Mouse (Mus musculus) WW6 (cell line): ENCODE measurements at regions not wholly inside any gene's neighbourhood (a gene's known extent, or its start where the extent isn't known, plus 50 kb on each side); places are given as distances from the start of the nearest gene placed in this dataset.

Source experiments
- DNase-seq: peaks from one replicate; pipeline ENCODE4 v3.0.0-alpha.2; 2013; ENCODE audit warnings: low read depth, low spot score

DNA sequence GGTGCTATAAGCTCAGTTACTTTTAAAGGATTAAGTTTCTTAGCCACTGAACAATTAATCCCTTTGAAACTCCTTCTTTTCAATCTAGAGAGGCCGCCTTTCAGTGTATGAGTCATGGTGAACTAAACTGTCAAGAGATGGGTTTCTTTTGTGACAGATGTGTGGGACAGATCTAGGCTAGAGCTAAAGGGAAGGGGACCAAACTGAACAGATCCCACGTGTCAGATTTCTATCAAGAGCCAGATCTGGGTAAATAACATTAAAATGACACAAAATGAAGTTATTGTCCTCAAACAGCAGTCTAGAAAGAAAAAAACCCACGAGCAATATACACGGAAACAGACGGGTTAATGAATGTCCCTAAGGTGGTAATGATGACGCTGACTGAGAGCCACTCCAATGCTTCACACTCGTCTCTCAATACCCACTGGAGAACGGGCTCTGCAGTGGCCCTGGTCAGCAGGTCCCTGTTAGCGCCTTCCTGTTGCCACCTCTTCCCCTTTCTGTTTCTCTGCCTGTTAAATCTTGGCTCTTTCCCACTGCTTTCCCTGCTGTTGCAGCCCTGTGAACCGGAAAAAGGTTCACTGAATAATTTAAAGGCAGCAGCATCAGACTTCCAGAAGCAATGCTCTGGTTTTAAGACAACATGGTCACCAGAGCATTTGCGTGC, 52.7 kb upstream of the Rab3gap2 start:
- no peak for DNase-seq

DNA sequence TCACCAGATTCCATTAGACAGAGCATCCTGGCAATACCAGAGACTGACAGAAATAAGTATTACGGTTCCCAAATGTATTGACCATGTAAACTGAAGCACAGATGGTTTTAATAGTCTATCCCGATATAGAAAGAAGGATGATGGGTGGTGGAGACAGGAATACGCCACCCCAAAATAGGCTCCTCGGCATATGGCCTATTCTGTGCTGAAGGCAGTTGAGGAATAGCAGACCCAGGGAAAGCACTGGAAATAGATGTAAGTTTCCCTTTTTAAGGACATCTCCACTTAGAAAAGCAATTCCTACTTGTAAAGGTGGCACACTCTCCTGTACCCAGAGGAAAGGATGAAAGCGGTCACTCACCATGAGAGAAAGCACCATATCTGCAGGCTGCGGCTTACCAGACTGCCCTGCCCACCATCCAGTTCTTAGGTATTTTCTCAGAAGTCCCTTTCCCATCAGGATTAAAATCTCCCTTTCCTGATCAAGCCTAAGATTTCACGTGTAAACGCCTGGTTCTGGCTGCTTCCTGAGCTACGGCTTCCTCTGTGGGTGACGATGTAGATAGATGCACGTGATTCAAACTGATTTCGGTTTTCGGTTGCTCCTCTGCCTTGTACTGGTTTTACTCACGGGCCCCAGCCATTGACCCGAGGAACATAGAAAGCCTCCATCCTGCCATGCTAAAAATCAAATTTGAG, 53.3 kb upstream of the Rab3gap2 start:
- no peak for DNase-seq

DNA sequence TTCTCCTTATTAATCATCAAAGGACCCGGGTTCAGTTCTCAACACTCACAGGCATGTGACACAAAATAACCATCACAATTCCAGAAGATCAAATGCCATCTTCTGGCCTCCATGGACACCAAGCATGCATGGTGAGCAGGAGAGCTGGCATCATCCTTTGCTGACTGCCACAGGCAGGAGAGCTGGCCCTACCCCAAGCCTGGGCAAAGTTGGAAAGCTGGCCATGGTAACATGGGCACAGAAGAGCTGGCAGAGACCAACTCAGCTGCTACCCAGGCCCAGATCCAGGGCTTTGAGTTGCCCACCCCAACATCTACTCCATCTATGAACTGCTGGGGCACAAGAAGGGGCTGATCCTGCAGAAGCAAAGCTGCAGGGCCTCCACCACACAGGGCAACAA, 59.1 kb upstream of the Rab3gap2 start:
- no peak for DNase-seq

DNA sequence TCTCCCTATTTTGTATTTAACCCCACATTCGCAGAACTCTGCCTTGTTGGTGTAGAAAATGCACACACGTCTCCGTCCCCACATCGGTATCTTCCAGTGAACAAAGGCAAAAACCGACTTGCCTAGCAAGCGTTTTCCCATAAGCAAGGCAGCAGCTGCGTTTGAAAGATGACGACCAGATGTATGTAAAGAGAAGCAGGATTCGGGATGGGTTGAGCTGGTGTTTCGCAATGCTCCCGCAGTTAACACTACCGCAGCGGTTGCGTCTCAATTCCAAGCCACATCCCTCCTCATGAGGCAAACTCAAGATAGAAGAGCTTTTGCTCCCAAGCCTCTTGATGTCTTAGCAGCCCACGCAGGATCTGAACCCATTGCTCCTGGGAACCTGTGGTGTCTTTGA, 59.9 kb upstream of the Rab3gap2 start:
- no peak for DNase-seq

DNA sequence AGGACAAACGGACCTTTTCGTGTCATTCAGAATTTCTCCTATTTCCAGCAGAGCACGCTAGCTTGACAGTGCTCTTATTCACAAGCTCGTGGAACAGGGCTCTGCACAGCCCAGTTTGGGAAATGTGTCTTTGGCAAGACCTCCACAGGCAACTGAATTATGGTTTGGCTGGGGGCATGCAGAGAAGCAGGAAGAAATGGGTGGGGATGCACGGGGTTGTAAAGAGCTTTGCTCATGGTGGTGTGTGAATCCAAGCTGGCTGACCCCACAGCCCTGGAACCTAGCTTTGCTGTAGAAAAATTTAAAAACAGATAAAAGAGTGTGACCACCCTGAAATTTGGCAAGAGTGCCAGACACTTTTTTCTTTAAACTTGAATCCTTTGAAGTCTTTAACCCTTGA, 63.6 kb upstream of the Rab3gap2 start:
- DNase-seq = no peak

DNA sequence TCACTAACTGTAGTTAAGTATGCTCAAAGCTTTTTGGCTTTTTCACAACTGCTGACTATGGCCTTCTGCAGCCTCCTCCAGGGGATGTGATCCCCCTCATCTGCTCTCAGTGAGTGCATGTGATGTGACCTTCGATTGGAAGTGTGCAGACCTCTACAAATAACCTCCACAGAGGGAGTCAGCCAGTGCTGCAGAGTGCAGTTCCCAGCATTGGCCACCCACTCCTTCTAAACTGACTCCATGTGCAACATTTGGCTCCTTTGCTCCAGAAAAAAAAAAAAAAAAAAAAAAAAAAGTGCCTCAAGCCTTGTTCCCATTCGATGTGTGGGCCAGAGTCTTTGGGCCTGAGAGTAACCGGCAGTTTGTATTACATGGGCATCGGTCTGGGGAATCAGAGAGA, 75.7 kb upstream of the Rab3gap2 start:
- no peak for DNase-seq

DNA sequence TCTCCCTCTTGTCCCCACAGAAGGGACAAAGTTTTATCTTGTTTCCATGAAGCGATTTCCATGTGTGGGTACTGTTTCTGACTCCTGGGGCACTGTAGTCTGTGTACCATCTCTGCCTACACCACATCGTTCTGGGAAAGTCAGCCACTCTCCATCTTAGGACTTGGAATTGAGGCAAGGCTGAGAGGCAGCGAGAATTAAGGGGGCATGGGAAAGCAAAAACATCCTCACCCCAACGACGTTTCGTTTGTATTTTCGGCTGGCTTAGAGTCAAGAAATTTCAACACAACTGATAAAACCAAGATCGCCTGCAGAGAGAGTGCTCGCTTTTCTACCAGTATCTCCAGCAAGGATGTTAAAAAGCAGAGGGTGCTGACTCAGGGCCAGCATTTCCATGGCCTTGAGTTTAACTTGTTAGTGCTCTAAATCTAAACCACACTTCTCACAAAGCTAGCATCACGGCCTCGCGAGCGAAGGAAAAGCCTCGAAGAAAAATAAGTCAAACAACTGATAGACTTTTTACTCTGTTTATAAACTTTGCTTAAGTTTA, 78.1 kb upstream of the Rab3gap2 start:
- DNase-seq = no peak

DNA sequence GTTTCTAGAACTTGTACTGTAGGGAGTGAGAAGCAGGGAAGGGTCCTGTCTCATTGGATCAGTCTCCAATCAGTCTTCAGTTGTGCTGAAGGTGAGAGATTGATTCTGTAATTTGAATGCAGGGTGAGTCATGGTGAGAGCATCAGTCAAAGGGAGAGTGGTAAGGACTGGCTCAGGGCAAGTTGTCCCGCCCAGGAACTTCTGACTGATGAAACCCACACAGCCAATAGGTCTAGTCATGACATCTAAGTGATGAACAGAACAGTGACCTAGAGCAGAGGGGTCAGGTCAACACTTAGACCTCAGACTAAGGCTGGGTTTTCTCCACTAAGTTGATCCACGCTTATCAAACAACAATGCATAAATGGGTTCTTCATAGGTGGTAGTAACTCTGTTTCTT, 82.4 kb upstream of the Rab3gap2 start:
- no peak for DNase-seq

DNA sequence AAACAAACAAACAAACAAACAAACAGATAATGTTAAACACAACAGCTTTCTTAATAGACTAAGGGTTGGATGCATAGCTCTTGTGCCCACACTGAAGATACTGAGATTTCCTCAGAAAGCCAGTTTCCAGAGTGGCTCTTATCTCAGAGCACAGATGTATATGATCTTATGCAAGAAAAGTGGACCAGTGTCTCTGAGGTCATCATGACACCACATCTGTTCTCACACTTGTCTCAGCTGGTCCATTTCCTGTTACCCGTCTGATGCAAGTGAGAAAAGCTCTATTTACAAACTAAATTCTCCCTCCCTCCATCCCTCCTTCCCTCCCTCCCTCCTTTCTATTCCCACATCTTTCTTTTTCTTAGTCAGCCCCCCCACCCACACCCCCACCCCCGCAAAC, 83.5 kb upstream of the Rab3gap2 start:
- no peak for DNase-seq

DNA sequence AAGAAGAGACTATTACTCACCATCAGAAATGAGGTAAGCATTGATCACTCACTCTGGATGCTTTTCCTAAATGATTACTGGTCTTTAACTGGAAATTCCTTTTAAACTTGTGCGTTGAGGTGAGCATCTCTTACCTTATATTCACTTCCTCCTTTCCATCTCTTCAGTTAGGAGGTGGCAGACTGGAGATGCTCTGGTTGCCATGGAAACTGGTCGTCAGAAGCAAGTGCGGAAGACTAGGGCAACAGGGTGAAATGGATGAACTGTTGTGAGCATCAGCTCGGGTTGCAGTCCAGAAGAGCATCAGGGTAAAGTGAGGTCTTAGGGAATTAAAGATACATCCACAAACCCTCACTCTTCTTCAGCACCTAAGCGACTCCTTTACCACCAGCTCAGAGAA, 86.2 kb upstream of the Rab3gap2 start:
- DNase-seq = no peak

DNA sequence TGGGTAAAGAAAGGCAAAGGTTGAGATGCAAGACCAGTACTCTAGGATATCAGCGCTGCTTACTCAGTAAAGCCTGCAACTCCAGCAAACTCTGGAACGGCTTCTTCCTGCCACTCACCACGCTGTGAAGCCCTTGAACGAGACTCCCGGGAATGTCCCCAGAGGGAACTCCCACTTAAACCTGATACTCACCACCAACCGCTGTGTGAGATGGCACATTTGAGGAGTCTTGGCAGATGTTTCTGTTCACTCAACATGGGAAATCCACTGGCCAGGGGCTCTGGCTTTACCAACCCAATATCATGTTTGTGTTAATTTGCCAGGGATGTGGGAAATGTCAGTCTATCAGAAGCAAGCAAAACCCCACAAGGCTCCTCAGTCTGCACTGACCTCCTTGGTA, 90.2 kb upstream of the Rab3gap2 start:
- DNase-seq = no peak

DNA sequence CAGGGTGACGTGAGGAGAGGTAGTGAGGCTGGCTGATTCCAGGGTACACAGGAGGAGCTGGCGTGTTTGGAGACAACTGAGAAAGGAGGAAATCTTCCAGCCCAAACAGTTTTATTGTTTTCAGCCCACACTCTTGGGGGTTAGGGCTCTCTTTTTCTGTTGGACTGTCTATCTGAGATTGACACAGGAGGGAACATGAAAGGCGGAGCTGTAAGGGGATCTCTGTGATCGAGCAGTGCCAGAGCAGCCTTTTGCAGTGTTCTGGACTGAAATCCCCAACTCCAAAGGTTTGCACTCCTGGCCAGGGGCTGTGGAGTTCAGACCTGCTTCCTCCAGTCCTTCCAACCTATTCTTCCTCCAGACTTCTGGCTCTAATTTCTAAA, 91.9 kb upstream of the Rab3gap2 start:
- no peak for DNase-seq

DNA sequence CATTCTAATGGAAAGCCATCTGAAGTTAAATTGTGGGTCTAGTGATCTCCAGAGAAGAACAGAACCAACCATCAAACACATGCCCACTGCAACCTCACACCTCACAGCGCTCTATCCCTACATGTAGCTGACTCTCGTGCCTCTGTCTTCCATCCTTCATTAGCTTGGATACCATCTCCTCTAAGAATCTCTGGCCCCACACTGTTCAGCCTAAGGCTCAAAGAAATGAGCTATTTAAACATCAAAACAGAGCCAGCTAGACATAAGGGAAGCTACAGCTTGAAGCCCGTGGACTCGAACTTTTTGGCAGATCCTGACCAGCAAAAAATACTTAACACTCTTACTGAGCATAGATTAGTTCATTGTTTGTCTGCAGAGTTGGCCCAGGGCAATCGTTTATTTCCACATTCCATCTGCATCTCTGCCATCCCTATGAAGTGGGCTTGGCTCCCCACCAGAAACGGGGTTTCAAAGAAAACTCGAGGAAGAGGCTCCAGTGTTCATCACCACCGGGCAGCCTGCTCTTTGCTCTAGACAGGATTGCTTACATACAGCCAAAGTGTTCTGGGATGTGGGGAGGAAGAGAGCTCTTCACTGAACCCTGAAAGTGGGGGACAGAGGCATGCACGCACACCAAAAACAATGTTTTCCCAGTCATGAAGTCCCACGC, 92.4 kb upstream of the Rab3gap2 start:
- no peak for DNase-seq

DNA sequence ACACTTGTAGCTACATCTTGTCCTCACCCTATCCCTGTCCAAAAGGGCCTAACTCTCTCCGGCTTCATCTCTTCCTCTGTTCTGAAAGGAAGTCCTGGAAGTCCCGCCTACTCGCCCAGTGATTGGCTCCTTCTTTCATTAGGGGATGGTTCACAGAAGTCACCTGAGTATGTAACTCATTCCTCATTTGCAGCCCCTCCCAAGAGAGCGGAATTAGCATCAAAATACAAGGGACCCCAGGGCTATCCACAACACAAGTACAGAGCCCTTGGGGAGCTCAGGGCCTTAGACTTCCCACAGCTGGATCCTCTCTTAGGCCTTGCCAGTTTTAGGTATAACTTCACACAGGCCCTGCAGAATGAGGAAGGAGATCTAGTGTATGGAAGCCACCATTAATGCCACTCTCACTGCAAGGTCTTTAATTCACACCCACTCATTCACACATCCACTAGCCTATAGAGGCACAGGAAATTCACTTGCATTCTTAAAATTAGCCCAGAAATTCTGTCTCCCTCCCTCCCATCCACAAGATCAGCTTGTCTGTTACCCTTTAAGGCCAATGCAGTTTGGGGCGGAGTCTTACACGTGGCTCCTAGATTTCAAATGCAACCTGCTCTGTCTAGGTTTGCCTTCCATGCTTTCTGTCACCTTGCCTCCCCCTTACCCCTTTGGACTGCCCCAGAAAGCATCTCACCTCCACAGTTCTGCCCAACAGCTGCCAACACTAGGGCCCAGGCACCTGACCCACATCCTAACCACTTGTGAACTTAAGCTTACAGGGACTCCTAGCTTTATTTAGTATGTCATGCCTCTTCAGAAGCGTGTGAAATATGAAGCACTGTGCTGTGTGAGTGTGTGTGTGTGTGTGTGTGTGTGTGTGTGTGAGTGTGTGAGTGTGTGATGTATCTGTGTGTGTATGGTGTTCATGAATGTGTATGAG, 98.7 kb upstream of the Rab3gap2 start:
- DNase-seq = peak; percentile 86

DNA sequence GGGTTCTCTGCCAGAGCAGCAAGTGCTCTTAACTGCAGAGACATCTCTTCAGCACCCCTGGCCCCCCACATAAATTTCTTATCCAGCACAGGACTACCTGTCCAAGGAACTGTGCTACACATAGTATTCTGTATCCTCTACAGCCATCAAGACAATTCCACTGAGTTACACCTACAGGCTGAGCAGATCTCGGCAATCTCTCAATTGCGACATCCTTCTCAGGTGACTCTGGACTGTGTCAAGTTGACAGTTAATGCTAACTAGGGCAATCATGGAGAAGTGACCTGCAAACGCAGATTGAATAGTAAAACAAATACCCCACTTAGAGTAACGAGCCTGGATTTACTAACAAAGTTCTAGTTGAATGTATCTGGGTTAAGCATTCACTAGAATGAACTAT, 100.1 kb upstream of the Rab3gap2 start:
- DNase-seq = no peak

DNA sequence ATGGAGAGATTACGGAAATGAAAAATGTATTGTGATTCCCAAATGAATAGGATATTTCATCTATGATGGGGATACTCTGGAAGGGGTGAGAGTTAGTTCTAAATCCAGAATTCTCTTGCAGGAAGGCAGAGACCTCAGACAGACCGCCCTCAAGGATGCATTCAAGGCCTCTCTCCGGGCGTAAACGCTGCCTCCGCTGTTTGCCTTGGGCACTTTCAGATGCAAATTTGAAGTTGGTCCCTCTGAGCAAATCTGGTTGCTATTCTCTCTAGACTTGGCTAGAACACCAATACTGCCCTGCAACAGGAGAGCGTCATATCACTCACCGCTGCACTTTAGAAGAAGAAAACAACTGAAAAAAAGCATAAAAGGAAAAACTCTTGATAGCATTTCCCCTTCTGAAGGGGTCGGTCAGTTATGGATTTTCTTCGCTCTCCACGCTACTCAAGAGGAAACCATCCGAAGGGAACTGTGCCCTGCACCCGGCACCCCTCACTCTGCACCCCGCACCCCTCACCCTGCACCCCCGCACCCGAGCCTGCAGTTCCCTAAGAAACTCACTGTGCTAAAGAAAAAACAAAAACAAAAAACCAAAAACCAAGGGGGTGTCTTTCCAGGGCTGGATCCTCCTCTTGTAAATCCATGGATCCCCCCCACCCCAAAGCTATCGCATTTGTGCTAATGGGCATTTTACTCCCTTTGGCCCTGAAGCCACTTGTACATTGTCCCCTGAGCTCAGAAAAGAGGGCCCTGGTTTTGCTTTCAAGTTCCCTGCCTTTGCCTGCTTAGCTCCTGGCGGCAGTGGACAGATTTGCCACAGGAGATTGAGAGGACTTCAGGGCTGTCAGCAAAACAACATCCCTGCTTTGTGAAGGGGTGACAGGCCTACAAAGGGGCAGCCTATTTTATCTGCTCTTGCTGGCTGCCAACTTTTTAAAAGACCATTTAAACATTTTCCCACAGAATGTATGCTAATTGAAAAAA, 99.9 kb upstream of the Mark1 start:
- no peak for DNase-seq

DNA sequence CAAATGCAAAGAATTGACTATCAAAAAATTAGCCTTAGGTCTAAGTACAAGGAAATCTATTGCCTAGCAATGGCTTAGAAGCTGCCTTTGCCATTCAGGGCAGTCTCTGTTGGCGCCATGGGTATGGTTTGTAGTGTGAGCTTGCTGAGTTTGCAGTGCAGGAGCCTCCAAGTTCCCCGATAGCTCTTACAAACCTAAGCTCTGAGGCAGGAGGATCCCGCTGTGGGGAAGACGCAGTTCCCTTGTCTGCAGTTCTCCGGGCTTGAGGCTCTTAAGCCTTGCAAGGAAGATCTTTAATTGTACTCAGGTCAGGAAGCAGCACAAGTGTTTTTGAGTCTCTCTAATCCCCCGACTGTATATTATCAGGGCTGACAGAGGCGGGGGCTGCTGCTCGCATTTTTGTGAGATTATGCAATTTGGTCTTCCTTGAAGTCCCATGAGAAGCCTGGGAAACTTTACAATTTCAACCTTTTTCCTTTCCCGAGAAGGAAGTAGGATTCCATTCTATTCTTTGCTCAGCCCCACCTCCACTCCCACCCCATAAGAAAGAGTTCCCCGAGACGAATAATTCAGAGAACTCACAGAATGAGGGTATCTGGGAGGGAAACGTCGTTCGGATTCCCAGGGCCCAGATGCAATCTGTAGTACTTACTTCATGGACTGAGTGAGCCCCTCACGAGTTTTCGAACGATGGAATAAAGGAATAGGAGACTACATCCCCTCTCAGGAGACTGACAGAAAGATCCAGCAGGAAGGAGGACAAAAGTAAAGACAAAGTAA, 99.0 kb upstream of the Mark1 start:
- no peak for DNase-seq

DNA sequence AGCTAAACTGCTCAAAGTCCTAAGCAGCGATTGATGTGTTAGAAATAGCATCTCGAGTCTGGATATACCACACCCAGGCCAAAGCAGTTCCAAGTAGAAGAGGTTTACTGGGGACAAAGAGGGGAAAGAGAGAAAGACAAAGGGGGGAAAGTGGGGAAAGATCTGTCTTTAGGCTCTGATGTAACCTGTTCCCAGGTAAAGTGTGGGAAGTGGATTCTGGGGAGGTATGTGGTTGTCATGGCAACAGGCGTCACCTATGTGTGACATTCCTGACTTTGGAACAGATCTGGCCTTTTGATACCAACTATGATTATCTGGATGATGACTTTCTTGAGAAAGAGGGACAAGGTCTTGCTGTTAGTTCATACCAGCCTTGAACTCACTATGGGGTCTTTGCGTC, 97.4 kb upstream of the Mark1 start:
- no peak for DNase-seq

DNA sequence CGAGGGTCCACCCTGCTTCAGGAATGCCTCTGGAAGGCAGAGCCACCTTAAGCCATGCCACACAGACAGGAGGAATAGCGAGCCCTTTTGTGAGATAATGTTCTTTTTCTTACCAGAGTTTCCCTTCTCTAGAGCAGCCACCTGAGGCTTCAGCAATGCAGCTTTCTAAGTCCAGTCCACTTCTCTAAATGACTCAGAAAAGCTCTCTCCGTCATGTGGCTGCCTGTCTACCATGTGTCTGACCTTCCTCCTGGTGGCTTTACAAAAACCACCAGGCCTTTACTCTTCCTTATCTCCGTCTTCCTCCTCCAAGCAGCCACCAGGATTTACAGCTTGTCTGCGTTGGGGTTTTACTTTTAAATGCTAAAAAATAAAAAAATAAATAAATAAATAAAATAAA, 93.4 kb upstream of the Mark1 start:
- DNase-seq = no peak
